Mouse (Mus musculus): ENCODE data around the gene Prmt6. TPM values are rescaled to one million over a fixed set of nuclear protein-coding genes. Genes with fewer than 3 reads are reported as not detected.

Gene Prmt6
- total RNA-seq (2021): 10 to 100 TPM; 19.4 to 21.0 TPM
- long read RNA-seq, experiment 1, transcript Prmt6-201 (1 exons, 2,450 nt): major isoform, 18 of 30 reads
- long read RNA-seq, experiment 1, transcript Prmt6-202 (2 exons, 3,059 nt): minor isoform, 12 of 30 reads
- long read RNA-seq, experiment 1, partial matches to known transcripts: 0 of 30 reads
- long read RNA-seq, experiment 1, other reads (novel, unspliced or antisense): 0 of 30 reads
- long read RNA-seq, experiment 2, transcript Prmt6-202 (2 exons, 3,059 nt): minor isoform, 14 of 33 reads
- long read RNA-seq, experiment 2, transcript Prmt6-201 (1 exons, 2,450 nt): major isoform, 17 of 33 reads
- long read RNA-seq, experiment 2, partial matches to known transcripts: 0 of 33 reads
- long read RNA-seq, experiment 2, other reads (novel, unspliced or antisense): 2 of 33 reads

DNA sequence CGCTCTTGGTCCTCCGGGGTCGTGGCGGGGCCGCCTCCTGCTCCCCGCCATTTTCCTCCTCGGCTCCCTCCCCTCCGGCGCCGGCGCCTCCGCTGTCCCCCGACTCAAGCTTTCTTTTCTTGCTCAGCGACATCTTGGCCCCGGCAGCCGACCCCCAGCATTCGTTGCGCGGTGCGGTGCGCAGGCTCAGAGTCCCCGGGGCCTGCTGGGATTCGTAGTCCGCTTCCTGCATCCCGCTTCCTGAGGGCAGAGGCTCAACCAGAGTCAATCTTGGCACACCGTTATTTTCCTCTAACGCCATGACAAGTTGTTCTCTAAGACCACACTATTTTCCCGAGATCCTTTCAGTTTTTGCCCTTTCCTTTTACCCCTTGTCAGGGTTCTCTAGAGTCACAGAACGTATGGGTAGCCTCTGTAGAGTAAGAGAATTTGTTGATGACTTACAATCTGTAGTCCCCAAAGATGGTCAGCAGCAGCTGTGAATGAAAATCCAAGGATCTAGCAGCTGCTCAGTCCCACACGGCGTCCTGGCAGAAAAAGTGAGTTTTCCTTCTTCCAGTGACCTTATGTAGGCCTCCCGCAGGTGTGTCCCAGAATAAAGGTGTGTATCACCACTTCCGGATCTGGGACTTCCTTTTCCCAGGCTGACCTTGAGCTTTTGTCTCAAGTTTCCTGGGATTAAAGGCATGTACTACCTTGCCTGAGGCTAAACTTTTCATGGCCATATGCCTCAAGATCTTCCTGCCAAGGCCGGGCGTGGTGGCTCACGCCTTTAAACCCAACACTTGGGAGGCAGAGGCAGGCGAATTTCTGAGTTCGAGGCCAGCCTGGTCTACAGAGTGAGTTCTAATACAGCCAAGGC lies at the start of gene Prmt6:
TSS of gene Prmt6 (minus strand) at position 160 of the 862 bp plus-strand sequence.
- DNase-seq (ENCODE audit: low spot score in 2 of 2): peak; percentile 84 to 92
- intact Hi-C loops (cut with DNase I): loop anchor here (2.0 kb wide), 1 partner anchor 108 kb away; no protein-coding TSS in a partner anchor

DNA sequence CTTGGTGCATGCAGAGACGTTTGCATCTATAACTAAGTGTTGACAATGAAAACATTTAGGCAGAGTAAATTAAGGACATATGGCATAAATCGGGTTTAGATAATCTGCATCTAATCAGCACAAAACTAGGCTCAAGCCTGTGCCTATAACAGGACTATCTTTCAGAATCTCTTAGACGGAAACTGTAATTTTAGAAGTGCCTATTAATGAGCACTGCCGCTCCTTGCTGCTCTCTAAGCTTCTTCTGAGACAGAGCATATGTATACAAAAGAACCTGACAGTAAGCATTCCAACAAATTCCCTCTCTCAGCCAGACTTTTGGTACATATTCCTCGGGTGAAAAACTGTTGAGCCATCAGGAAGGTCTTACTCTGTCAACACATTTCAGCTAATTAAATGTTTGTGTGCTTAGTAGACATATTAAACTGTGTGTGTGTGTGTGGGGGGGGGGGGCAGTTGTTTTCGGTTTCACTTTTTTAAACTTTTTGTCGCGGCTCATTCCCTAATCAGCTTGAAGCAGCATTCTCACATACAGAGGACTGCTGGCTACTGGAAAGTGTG lies 39.8 kb upstream of the Prmt6 start:
- intact Hi-C loops (cut with DNase I): no loop called here

DNA sequence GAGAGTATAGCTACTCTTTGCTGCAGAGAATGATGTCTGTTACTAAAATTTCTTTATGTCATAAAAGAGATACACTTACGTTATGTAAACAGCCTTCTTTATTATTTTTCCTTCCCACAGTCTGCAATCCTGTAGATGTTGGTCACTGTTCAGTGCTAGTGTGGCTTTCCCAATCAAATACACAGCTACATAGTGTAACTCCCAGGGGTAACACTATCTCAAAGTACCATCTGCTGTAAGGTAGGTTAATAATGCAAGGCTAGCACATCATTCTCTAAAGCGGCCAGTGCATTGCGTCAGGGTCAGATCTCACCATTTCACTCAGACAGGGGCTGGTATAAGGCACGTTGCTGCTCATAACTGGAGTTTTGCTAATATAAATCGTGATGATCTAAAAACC lies 31.9 kb upstream of the Prmt6 start:
- intact Hi-C loops (cut with DNase I): no loop called here
- no peak for DNase-seq (ENCODE audit: low spot score in 2 of 2)

More for the DNA sequence above, 39.8 kb upstream of the Prmt6 start:
- no peak for DNase-seq (ENCODE audit: low spot score in 2 of 2)

DNA sequence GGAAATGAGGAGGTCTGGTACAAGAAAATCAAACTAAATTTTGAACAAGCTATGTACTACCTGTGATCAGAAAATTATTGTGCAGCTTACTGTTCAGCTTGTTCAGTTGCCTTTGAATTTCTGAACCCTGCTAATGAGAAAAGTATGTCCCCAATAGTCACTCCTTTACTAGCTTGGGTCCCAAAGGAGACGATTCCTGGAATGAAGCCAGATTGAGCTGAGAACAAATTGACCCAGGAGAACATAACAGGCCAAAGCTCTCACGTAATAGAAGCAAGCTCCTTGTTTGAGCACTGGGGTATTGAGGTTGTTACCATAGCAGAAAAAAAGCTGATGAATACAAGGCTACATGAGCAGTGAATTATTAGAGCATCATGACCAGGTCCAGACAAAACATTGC lies 17.0 kb upstream of the Prmt6 start:
- DNase-seq (ENCODE audit: low spot score in 2 of 2): no peak
- intact Hi-C loops (cut with DNase I): no loop called here

DNA sequence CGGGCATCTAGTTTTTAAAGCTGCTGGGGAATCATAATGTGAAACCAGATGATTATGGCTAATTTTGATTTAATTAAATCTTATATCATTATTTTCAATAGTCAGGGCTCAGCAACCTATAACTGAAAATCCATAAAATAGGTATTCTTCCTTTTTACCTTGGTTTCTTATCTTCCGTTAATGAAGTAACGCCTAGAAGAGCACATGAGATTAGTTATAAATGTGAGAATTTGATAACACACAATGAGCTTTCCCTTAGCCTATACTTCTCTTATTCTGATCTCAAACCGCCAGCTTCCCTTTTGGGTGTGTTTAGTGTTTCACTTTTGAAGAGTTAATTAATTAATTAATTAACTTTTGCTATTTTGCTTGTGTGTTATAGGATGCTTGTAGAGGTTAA lies 2.3 kb upstream of the Prmt6 start:
- no peak for DNase-seq (ENCODE audit: low spot score in 2 of 2)
- intact Hi-C loops (cut with DNase I): no loop called here

DNA sequence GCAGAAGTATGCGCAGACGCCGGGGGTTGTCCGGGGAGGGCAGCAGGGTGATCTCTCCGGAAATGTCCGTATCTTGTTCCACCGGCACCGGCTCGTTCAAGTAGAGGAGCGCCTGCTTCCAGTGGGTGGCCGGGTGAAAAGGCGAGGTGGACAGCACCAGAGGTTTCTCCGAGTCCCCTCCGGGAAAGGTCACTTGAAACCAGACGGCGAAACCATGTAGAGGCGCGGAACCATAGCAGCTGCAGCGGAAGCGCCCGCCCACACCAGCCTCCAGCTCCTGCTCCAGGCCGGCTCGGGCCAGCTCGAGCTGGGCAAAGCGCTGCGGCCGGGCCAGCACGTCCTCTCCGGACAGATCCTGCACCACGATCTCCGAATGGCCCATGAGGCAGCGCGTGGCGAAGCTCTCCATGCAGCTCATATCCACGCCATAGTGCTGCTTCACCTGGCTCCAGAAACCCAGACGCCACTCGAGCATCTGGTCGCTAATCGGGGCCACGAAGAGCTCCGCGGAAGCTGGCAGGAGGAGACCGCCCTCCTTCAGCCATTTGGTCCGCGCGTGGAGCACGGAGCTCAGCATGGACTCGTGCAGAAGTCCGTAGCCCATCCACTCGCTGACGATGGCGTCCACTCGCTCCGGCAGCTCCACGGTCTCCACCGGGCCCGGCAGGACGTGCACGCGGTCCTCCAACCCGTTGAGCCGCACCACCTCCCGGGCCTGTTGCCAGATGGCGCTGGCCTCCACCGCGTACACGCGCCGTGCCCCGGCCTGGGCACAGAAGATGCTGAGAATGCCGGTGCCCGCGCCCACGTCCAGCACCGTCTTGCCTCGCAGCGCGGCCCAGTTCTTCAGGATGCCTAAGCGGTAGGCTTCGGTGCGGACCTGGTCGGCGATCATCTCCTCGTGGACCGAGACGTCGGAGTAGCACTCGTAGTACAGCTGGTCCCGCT lies 633 bp downstream of the Prmt6 start:
- intact Hi-C loops (cut with DNase I): loop anchor here (2.0 to 5.0 kb wide), 2 partner anchors 107 to 468 kb away; no protein-coding TSS in a partner anchor
- DNase-seq (ENCODE audit: low spot score in 2 of 2): peak; percentile 59 to 66

DNA sequence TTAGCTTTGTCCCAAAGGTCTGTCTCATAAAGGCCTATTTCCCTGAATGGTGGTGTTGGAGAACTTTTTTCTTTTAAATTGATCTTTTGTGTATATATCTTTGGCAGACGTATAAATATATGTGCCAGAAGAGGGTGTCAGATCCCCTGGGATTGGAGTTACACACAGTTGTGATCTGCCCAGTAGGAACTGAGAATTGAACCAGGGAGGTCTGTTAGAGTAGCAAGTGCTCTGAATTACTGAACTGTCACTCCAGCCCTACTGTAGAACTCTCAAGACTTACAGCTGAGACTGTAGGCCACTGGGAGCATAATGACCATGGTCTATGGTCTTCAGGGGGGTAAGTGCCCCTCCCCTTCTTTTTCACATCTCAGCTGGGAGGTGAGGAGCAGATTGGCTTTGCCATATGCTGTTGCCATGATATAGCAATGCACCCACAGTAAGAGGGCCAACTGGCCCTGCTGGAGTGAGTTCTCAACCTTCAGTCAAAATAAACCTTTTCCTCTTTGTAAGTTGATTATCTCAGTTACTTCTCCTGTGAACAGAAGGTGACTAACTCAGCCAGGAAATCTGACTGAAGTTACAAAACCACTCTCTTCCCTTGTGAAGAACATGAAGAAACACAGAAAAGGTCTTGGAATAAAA lies 13.9 kb downstream of the Prmt6 start:
- intact Hi-C loops (cut with DNase I): no loop called here
- DNase-seq (ENCODE audit: low spot score in 2 of 2): no peak

Other genes starting within 250 kb of the Prmt6 start
- gene Ntng1, start 107.0 kb downstream of the Prmt6 start, total RNA-seq (2021): 10 to 100 TPM; 21.6 to 29.4 TPM

Data from left cerebral cortex, postnatal 14 days (tissue).